Mouse (Mus musculus) limb, embryonic 10.5 days (tissue): ENCODE results near the gene Wdr20rt. TPM values are rescaled to one million over a fixed set of nuclear protein-coding genes. Genes with fewer than 3 reads are reported as not detected.

Experiments
- DNase-seq: peaks from one replicate; pipeline ENCODE4 v3.0.0-alpha.2; 2017; ENCODE audit warnings: low spot score
- H3K27ac ChIP-seq: fragments of 300-500 bp; sonication (generic); 2 replicates; pipeline ENCODE4 v1.5.1; 2016; ENCODE audit warnings: mild to moderate bottlenecking
- H3K27me3 ChIP-seq: fragments of 300-500 bp; sonication (generic); 2 replicates; pipeline ENCODE4 v1.6.1; 2016; ENCODE audit warnings: low read depth, mild to moderate bottlenecking; ENCODE audit not compliant: poor library complexity, severe bottlenecking
- H3K36me3 ChIP-seq: fragments of 300-500 bp; sonication (generic); 2 replicates; pipeline ENCODE4 v1.6.1; 2016; ENCODE audit warnings: mild to moderate bottlenecking, moderate library complexity
- H3K4me1 ChIP-seq: fragments of 300-500 bp; sonication (generic); 2 replicates; pipeline ENCODE4 v1.6.1; 2016
- H3K4me3 ChIP-seq: fragments of 300-500 bp; sonication (generic); 2 replicates; pipeline ENCODE4 v1.5.1; 2016; ENCODE audit warnings: mild to moderate bottlenecking, moderate library complexity
- H3K9me3 ChIP-seq: fragments of 300-500 bp; sonication (generic); replicated peaks from 2 replicates; pipeline ENCODE4 v1.6.1; 2016; ENCODE audit warnings: mild to moderate bottlenecking
- WGBS: fragments of 180-500 bp; shearing (Covaris S2); methylation state at CpG from one replicate; pipeline ENCODE4 v1.1.7; 2016; 5-methylcytosine and 5-hydroxymethylcytosine counted together
- polyA plus RNA-seq: library from polyadenylated mRNA; unstranded; fragments of >200 nt; fragmentation: Nextera tagmentation; extraction: Ambion mirVana; gene quantifications from 2 replicates; pipeline ENCODE4 v1.2.1, GENCODE M21; 2016

The Wdr20rt gene
- polyA plus RNA-seq, 1 experiment from 2014 or later = not detected

DNA sequence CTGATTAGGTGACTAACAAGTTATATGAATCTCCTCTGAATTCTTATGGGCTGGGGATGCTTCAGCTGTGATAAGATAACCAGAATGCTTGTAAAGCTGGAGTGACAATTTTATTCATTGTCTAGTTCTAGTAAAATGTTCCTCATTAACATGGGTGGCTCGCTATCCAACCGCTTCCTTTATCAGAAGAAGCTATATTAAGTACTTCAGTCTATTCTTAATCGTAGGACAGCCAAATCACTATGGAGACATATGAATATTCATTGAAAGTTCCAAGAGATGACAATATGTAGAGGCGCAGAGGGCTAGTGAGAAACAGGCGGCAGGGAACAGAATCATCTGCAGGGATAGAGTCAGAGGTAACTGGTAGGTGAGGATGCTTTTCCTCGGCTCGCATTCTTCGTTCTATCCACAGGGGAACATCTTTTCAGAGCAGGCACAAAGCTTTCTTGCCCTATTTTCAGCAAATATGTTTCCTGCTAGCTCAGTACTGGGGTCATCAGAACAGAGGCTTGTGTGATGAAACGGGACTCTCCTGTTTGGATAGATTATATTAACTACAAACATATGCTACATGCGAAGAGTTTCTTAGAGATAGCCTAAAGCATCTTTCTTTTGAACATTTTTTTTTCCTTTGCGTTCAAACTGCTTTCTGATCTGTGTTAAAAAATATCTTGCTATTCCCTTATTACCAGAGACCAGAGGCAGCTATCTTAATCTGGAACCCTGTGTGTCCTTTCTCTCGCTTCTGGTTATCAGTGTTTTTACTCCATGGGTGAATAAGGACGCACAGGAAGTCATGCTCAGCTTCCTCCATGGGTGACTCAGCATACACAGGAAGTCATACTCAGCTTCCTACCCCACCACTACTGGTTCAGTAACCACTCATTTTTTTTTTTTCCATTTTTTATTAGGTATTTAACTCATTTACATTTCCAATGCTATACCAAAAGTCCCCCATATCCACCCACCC lies 34.1 kb downstream of the Wdr20rt start:
- Histone ChIP-seq H3K36me3 (no peaks in the 10 kb centered on the region), H3K27me3 (no peaks in the 10 kb centered on the region), H3K9me3 (no peaks in the 10 kb centered on the region), H3K4me1 (no peaks in the 10 kb centered on the region), H3K4me3 (no peak overlapping the region), H3K27ac (no peak overlapping the region)
- 89% methylated on average over 13 of the region's 13 CpGs for WGBS
- DNase-seq = no peak

DNA sequence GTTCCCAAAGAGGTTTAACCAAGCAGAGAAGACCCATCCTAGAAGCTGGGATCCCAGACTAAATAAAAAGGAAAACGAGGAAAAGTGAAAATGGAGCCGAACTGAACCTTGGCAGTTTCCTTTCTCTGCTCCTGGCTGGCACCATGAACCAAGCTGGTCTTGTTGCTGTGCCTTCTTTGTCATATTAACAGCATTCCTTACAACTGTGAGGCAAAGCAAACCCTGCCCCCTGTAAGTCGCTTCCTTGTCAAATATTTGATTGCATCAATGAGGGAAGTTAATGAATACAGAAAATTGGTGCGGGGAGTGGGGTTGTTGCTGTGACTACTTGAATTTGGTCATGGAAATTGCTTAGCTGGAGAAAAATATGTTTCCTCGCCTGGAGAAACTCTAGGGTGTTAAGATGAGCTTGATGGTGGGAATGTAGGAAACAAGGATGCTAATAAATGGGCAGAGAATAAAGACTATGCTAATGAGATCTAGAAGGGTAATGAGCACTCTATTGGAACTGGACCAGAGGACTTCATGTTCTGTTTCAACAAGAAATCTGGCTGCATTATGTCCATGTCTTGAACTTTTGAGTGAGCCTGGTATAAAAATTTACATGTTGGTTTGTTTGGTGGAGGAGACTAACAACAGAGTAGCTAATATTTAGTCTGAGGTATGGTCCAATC lies 43.1 kb downstream of the Wdr20rt start:
- Histone ChIP-seq H3K9me3 (no peaks in the 10 kb centered on the region), H3K4me3 (no peak overlapping the region), H3K27me3 (no peaks in the 10 kb centered on the region), H3K36me3 (no peaks in the 10 kb centered on the region), H3K27ac (no peak overlapping the region), H3K4me1 (no peaks in the 10 kb centered on the region)
- 87% methylated on average over 5 of the region's 5 CpGs for WGBS
- no peak for DNase-seq

DNA sequence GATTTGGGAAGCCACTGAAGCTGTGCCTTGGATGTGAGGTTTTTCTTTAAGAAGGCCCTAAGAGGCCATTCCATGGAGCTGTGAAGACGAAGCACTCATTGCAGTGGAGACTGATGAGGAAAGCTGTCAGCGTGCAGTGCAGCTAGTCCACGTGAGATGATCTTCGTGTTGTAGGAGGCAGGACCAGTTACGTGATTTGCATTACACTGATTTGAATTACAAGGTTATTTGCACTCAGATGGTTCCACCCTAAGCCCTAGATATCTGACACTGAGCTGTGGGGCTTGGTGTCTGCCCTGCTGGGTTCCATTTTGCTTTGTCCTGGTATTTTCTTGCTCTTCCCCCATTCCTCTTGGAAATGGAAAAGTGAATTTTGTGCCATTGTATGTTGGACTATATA lies 44.1 kb downstream of the Wdr20rt start:
- Histone ChIP-seq H3K4me3 (no peak overlapping the region), H3K27me3 (no peaks in the 10 kb centered on the region), H3K36me3 (no peaks in the 10 kb centered on the region), H3K9me3 (no peaks in the 10 kb centered on the region), H3K4me1 (no peaks in the 10 kb centered on the region), H3K27ac (no peak overlapping the region)
- DNase-seq = no peak
- WGBS = 88% methylated on average over 5 of the region's 5 CpGs

DNA sequence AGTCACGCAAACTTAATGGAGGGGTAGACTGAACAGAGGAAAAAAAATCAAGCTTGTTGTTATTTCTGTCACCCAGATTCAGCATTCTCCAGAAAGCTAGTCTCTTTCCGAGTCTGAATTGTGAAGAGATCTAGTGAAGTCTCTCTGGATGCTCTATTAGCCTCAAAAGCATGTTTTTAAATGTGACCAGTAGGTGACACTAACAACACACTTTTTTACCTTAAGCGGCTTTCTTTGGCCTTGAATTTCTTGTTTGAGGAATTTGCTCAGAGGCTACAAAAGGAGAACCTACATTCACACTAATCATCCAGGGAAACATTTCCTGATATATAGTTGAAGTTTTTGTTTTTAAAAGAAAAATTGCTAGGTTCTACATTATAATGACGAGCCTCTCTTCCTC lies 48.5 kb downstream of the Wdr20rt start:
- Histone ChIP-seq H3K27ac (no peak overlapping the region), H3K4me1 (no peaks in the 10 kb centered on the region), H3K36me3 (no peaks in the 10 kb centered on the region), H3K4me3 (no peak overlapping the region), H3K27me3 (no peaks in the 10 kb centered on the region), H3K9me3 (no peaks in the 10 kb centered on the region)
- WGBS = 70% methylated on average over 4 of the region's 4 CpGs
- DNase-seq = no peak

Other genes starting within 250 kb of the Wdr20rt start
- 55.4 and 69.3 TPM in 2 replicates for gene Prpf39, start 189.2 kb upstream of the Wdr20rt start, polyA plus RNA-seq
- gene Fkbp3, start 151.5 kb upstream of the Wdr20rt start, polyA plus RNA-seq = 645 and 699 TPM in 2 replicates
- gene Fancm, start 149.9 kb upstream of the Wdr20rt start, polyA plus RNA-seq = 16.9 and 17.8 TPM in 2 replicates
- 75.1 and 87.9 TPM in 2 replicates for gene Mis18bp1, start 52.9 kb upstream of the Wdr20rt start, polyA plus RNA-seq